Mouse (Mus musculus) MEL (cell line): Measurements from ENCODE around the gene Ppp1r32. TPM values are rescaled to one million over a fixed set of nuclear protein-coding genes. Genes with fewer than 3 reads are reported as not detected.

Source experiments
- DNase-seq: peaks from one replicate; pipeline ENCODE4 v3.0.0; 2011; ENCODE audit warnings: low read depth, low spot score
- H3K27ac ChIP-seq: 2 replicates; pipeline ENCODE4 v1.5.1; 2012; ENCODE audit warnings: low read depth, mild to moderate bottlenecking, control low read depth, low read length, moderate library complexity; ENCODE audit not compliant: control insufficient read depth
- H3K27me3 ChIP-seq, 2 experiments: fragments of 150-350 bp in 1 of 2; sonication (generic) in 1 of 2; 2 replicates each; pipeline ENCODE4 v1.6.1; 2012; ENCODE audit warnings: low read length in 2 of 2, mild to moderate bottlenecking in 2 of 2, improper control_type of control experiment in 1 of 2, moderate library complexity in 1 of 2; ENCODE audit not compliant: insufficient read depth in 2 of 2, control insufficient read depth in 1 of 2
- H3K36me3 ChIP-seq, 2 experiments: 2 replicates each; pipeline ENCODE4 v1.6.1; 2012 to 2014; ENCODE audit warnings: low read length in 2 of 2, improper control_type of control experiment in 1 of 2, inconsistent platforms in 1 of 2, mild to moderate bottlenecking in 1 of 2; ENCODE audit not compliant: insufficient read depth in 2 of 2, control insufficient read depth in 1 of 2
- H3K4me1 ChIP-seq, 2 experiments: fragments of 150-350 bp in 1 of 2; sonication (generic) in 1 of 2; 2 replicates each; pipeline ENCODE4 v1.6.1; 2012; ENCODE audit warnings: low read length in 2 of 2, improper control_type of control experiment in 1 of 2, mild to moderate bottlenecking in 1 of 2; ENCODE audit not compliant: insufficient read depth in 2 of 2, control insufficient read depth in 1 of 2
- H3K4me3 ChIP-seq, 2 experiments: fragments of 150-350 bp in 1 of 2; sonication (generic) in 1 of 2; 2 replicates each; pipeline ENCODE4 v1.5.1; 2012; ENCODE audit warnings: low read depth in 2 of 2, low read length in 2 of 2, mild to moderate bottlenecking in 2 of 2, moderate library complexity in 2 of 2, control low read depth in 1 of 2, improper control_type of control experiment in 1 of 2; ENCODE audit not compliant: control insufficient read depth in 1 of 2, insufficient read depth in 1 of 2
- H3K79me2 ChIP-seq: 2 replicates; pipeline ENCODE4 v1.6.1; 2012; ENCODE audit warnings: mild to moderate bottlenecking, low read length, moderate library complexity; ENCODE audit not compliant: control insufficient read depth, poor library complexity, insufficient read depth
- H3K9ac ChIP-seq: 2 replicates; pipeline ENCODE4 v1.6.1; 2012; ENCODE audit warnings: low read depth, mild to moderate bottlenecking, control low read depth, low read length, moderate library complexity; ENCODE audit not compliant: control insufficient read depth, poor library complexity, severe bottlenecking
- H3K9me3 ChIP-seq: fragments of 150-350 bp; sonication (generic); replicated peaks from 2 replicates; pipeline ENCODE4 v1.6.1; 2012; ENCODE audit warnings: mild to moderate bottlenecking, low read length, improper control_type of control experiment, moderate library complexity; ENCODE audit not compliant: insufficient read depth
- CHD1 ChIP-seq: IDR thresholded peaks from 2 replicates; pipeline ENCODE4 v1.6.1; 2012; ENCODE audit warnings: low read depth, mild to moderate bottlenecking, inconsistent platforms, low read length, improper control_type of control experiment
- CTCF ChIP-seq, 3 experiments: IDR thresholded peaks in 2 of 3; conservative IDR thresholded peaks in 1 of 3; 2 replicates each; pipeline ENCODE4 v1.5.1; 2011 to 2012; ENCODE audit warnings: low read length in 3 of 3, low read depth in 2 of 3, mild to moderate bottlenecking in 2 of 3, improper control_type of control experiment in 1 of 3, inconsistent platforms in 1 of 3, mixed read lengths in 1 of 3, moderate library complexity in 1 of 3; ENCODE audit not compliant: control insufficient read depth in 1 of 3, insufficient read depth in 1 of 3, poor library complexity in 1 of 3, severe bottlenecking in 1 of 3
- E2F4 ChIP-seq: IDR thresholded peaks from 2 replicates; pipeline ENCODE4 v1.6.1; 2011; ENCODE audit warnings: low read depth, low read length, improper control_type of control experiment, borderline replicate concordance
- ELF1 ChIP-seq: IDR thresholded peaks from 2 replicates; pipeline ENCODE4 v1.6.1; 2014; ENCODE audit warnings: low read depth, mild to moderate bottlenecking, inconsistent platforms, low read length, improper control_type of control experiment, moderate library complexity
- EP300 ChIP-seq, 2 experiments: IDR thresholded peaks; 2 replicates each; pipeline ENCODE4 v1.6.1; 2011; ENCODE audit warnings: improper control_type of control experiment in 2 of 2, low read length in 2 of 2, low read depth in 1 of 2, mild to moderate bottlenecking in 1 of 2
- ETS1 ChIP-seq: IDR thresholded peaks from 2 replicates; pipeline ENCODE4 v1.6.1; 2012; ENCODE audit warnings: low read depth, mild to moderate bottlenecking, inconsistent platforms, low read length, improper control_type of control experiment, moderate library complexity
- GABPA ChIP-seq: IDR thresholded peaks from 2 replicates; pipeline ENCODE4 v1.6.1; 2012; ENCODE audit warnings: low read depth, mild to moderate bottlenecking, inconsistent platforms, low read length, improper control_type of control experiment, moderate library complexity
- GATA1 ChIP-seq: IDR thresholded peaks from 2 replicates; pipeline ENCODE4 v1.6.1; 2011; ENCODE audit warnings: low read depth, low read length, improper control_type of control experiment
- HCFC1 ChIP-seq: IDR thresholded peaks from 2 replicates; pipeline ENCODE4 v1.6.1; 2012; ENCODE audit warnings: low read depth, mild to moderate bottlenecking, inconsistent platforms, low read length, improper control_type of control experiment, moderate library complexity
- KAT2A ChIP-seq: conservative IDR thresholded peaks from 2 replicates; pipeline ENCODE4 v1.6.1; 2012; ENCODE audit warnings: low read depth, low read length, improper control_type of control experiment, inconsistent platforms
- MAFK ChIP-seq: IDR thresholded peaks from 2 replicates; pipeline ENCODE4 v1.6.1; 2011; ENCODE audit warnings: low read depth, mild to moderate bottlenecking, low read length, improper control_type of control experiment, borderline replicate concordance
- MAX ChIP-seq: IDR thresholded peaks from 2 replicates; pipeline ENCODE4 v1.6.1; 2011; ENCODE audit warnings: low read length, improper control_type of control experiment
- MAZ ChIP-seq: IDR thresholded peaks from 2 replicates; pipeline ENCODE4 v1.6.1; 2012; ENCODE audit warnings: low read depth, mild to moderate bottlenecking, inconsistent platforms, low read length, improper control_type of control experiment
- MEF2A ChIP-seq: IDR thresholded peaks from 2 replicates; pipeline ENCODE4 v1.6.1; 2014; ENCODE audit warnings: low read depth, mild to moderate bottlenecking, inconsistent platforms, low read length, improper control_type of control experiment; ENCODE audit not compliant: poor library complexity, insufficient replicate concordance, severe bottlenecking; ENCODE audit errors: extremely low read depth
- MXI1 ChIP-seq: IDR thresholded peaks from 2 replicates; pipeline ENCODE4 v1.6.1; 2011; ENCODE audit warnings: mild to moderate bottlenecking, low read depth, low read length, improper control_type of control experiment
- MYB ChIP-seq: IDR thresholded peaks from 2 replicates; pipeline ENCODE4 v1.6.1; 2011; ENCODE audit warnings: mild to moderate bottlenecking, low read depth, low read length, improper control_type of control experiment
- MYC ChIP-seq: IDR thresholded peaks from 2 replicates; pipeline ENCODE4 v1.6.1; 2011; ENCODE audit warnings: low read depth, mild to moderate bottlenecking, low read length, improper control_type of control experiment, moderate library complexity
- NELFE ChIP-seq: IDR thresholded peaks from 2 replicates; pipeline ENCODE4 v1.6.1; 2011; ENCODE audit warnings: low read depth, low read length, improper control_type of control experiment
- POLR2A ChIP-seq, 2 experiments: IDR thresholded peaks; 2 replicates each; pipeline ENCODE4 v1.6.1; 2011 to 2012; ENCODE audit warnings: low read length in 2 of 2, mild to moderate bottlenecking in 2 of 2, control low read depth in 1 of 2, improper control_type of control experiment in 1 of 2, low read depth in 1 of 2, moderate library complexity in 1 of 2; ENCODE audit not compliant: control insufficient read depth in 1 of 2, insufficient read depth in 1 of 2, poor library complexity in 1 of 2
- POLR2AphosphoS2 ChIP-seq: IDR thresholded peaks from 2 replicates; pipeline ENCODE4 v1.6.1; 2011; ENCODE audit warnings: low read length, improper control_type of control experiment
- RCOR1 ChIP-seq: IDR thresholded peaks from 2 replicates; pipeline ENCODE4 v1.6.1; 2012; ENCODE audit warnings: low read depth, mild to moderate bottlenecking, inconsistent platforms, low read length, improper control_type of control experiment
- TAL1 ChIP-seq: IDR thresholded peaks from 2 replicates; pipeline ENCODE4 v1.6.1; 2012; ENCODE audit warnings: mild to moderate bottlenecking, inconsistent platforms, low read length, moderate library complexity, mixed read lengths
- TBP ChIP-seq: IDR thresholded peaks from 2 replicates; pipeline ENCODE4 v1.8.0; 2011; ENCODE audit warnings: low read depth, low read length, improper control_type of control experiment
- USF2 ChIP-seq, 2 experiments: IDR thresholded peaks; 2 replicates each; pipeline ENCODE4 v1.6.1; 2011 to 2012; ENCODE audit warnings: improper control_type of control experiment in 2 of 2, low read length in 2 of 2, borderline replicate concordance in 1 of 2, inconsistent platforms in 1 of 2, low read depth in 1 of 2, mild to moderate bottlenecking in 1 of 2; ENCODE audit not compliant: insufficient read depth in 1 of 2
- ZC3H11A ChIP-seq: IDR thresholded peaks from 2 replicates; pipeline ENCODE4 v1.6.1; 2012; ENCODE audit warnings: low read depth, mild to moderate bottlenecking, inconsistent platforms, low read length, improper control_type of control experiment
- ZKSCAN1 ChIP-seq: IDR thresholded peaks from 2 replicates; pipeline ENCODE4 v1.6.1; 2012; ENCODE audit warnings: low read depth, mild to moderate bottlenecking, inconsistent platforms, low read length, improper control_type of control experiment, moderate library complexity
- ZNF384 ChIP-seq: IDR thresholded peaks from 2 replicates; pipeline ENCODE4 v1.6.1; 2012; ENCODE audit warnings: low read depth, mild to moderate bottlenecking, inconsistent platforms, low read length, improper control_type of control experiment
- polyA plus RNA-seq, 2 experiments: library from polyadenylated mRNA; stranded (reverse) in 1 of 2; unstranded in 1 of 2; fragments of >175 nt in 1 of 2; fragments of >200 nt in 1 of 2; gene quantifications; 2 replicates each; pipeline versions ENCODE4 v1.2.1 to v1.2.4; 2012; ENCODE audit warnings: low replicate concordance in 2 of 2, low read depth in 1 of 2; ENCODE audit not compliant: insufficient read length in 2 of 2, insufficient read depth in 1 of 2, missing spikeins in 1 of 2
- total RNA-seq: library from RNA; depleted of rRNA; stranded (reverse); fragments of 300-350 nt; gene quantifications from 2 replicates; pipeline ENCODE4 v1.2.3, GENCODE M21; 2012

Ppp1r32 gene
- total and polyA plus RNA-seq, 3 experiments, result 0.19 to 0.57 TPM; not detected in 1

GRCm38 (mm10) chr19:10464427-10464826 is 18.3 kb downstream of the Ppp1r32 start:
- TF ChIP-seq POLR2A (IDR thresholded peaks at IDR 0.05; ENCODE audit: control insufficient read depth in 1 of 2, insufficient read depth in 1 of 2, low read depth in 1 of 2, low read length in 2 of 2, poor library complexity in 1 of 2) (no peak), E2F4 (no peak), HCFC1 (no peak), ZNF384 (no peak), MAX (no peak), KAT2A (no peak), GATA1 (no peak), CTCF (IDR thresholded peaks at IDR 0.05 in 2 of 3, conservative IDR thresholded peaks at IDR 0.05 in 1 of 3; ENCODE audit: control insufficient read depth in 1 of 3, insufficient read depth in 1 of 3, low read depth in 2 of 3, low read length in 3 of 3, poor library complexity in 1 of 3, severe bottlenecking in 1 of 3) (no peak), ZC3H11A (no peak), MEF2A (no peak), POLR2AphosphoS2 (no peak), ZKSCAN1 (no peak), RCOR1 (no peak), NELFE (no peak), CHD1 (no peak), TAL1 (no peak), MAFK (no peak), TBP (no peak), ELF1 (no peak)
- TF ChIP-seq, all 39 proteins: peak for 0
- no peak overlapping the region for H3K9ac ChIP-seq
- H3K4me1 ChIP-seq, result no peaks in the 10 kb centered on the region
- no peaks in the 10 kb centered on the region for H3K79me2 ChIP-seq
- H3K27me3 ChIP-seq, result no peaks in the 10 kb centered on the region; a peak in 1 of 4 replicates
- no peaks in the 10 kb centered on the region for H3K9me3 ChIP-seq
- H3K27ac ChIP-seq, result no peak overlapping the region
- H3K36me3 ChIP-seq, result no peaks in the 10 kb centered on the region
- DNase-seq, result no peak
- H3K4me3 ChIP-seq, result no peak overlapping the region

GRCm38 (mm10) chr19:10461584-10461983 is 21.1 kb downstream of the Ppp1r32 start:
- Histone ChIP-seq H3K79me2 (no peaks in the 10 kb centered on the region), H3K36me3 (no peaks in the 10 kb centered on the region), H3K4me1 (no peaks in the 10 kb centered on the region), H3K27ac (no peak overlapping the region), H3K9ac (no peak overlapping the region), H3K9me3 (no peaks in the 10 kb centered on the region), H3K4me3 (no peak overlapping the region), H3K27me3 (no peaks in the 10 kb centered on the region; a peak in 1 of 4 replicates)
- TF ChIP-seq E2F4 (no peak), RCOR1 (no peak), ETS1 (no peak), KAT2A (no peak), MXI1 (no peak), EP300 (IDR thresholded peaks at IDR 0.05; ENCODE audit: low read depth in 1 of 2, low read length in 2 of 2) (no peak), USF2 (IDR thresholded peaks at IDR 0.05; ENCODE audit: borderline replicate concordance in 1 of 2, insufficient read depth in 1 of 2, low read depth in 1 of 2, low read length in 2 of 2) (no peak), ZC3H11A (no peak), NELFE (no peak), MYB (no peak), MYC (no peak), MAX (no peak), GABPA (no peak), MAZ (no peak), CTCF (IDR thresholded peaks at IDR 0.05 in 2 of 3, conservative IDR thresholded peaks at IDR 0.05 in 1 of 3; ENCODE audit: control insufficient read depth in 1 of 3, insufficient read depth in 1 of 3, low read depth in 2 of 3, low read length in 3 of 3, poor library complexity in 1 of 3, severe bottlenecking in 1 of 3) (no peak), ELF1 (no peak)
- DNase-seq, result no peak
